Comparison of ENCODE assay signal across 23 mouse cellular contexts in genomic region chr8:81855009-81855408, GRCm38 (mm10).
A peak's percentile ranks its signal among the peaks of the same experiment; 100 is the strongest.
DNase-seq lines count a peak whose midpoint lies in the region; ATAC-seq and TF ChIP-seq lines count a peak whose summit lies in the region.
"Had no signal": no experiment of that assay in that cellular context is flagged by ENCODE, and none has a peak within 500 bp of the region (broad histone marks: within the 10 kb centered on the region; RNA-seq: fewer than 3 reads in every experiment).

No protein-coding gene starts in this region.

- H3K4me2 ChIP-seq in heart, postnatal 0 days (ENCODE audit: low read depth, low read length): peak overlapping the region; percentile 52
- H3K4me2 ChIP-seq in kidney, embryonic 14.5 days (replicated peaks; ENCODE audit: low read depth, low read length): no peak overlapping the region
- H3K4me2 ChIP-seq: embryonic facial prominence, embryonic 15.5 days; limb, embryonic 15.5 days; lung, embryonic 14.5 days; midbrain, embryonic 15.5 days; neural tube, embryonic 13.5 days had no signal

- peak overlapping the region; percentile 64; the same call in 1 of the 2 replicates for H3K27ac ChIP-seq in heart, embryonic 10.5 days
- peak overlapping the region; percentile 84; the same call in 1 of the 2 replicates for H3K27ac ChIP-seq in heart, postnatal 0 days (ENCODE audit: low read depth)
- no peak overlapping the region for H3K27ac ChIP-seq in kidney, embryonic 14.5 days (ENCODE audit: low read depth, low read length)
- H3K27ac ChIP-seq: embryonic facial prominence, embryonic 15.5 days; limb, embryonic 15.5 days; liver, embryonic 14.5 days; midbrain, embryonic 15.5 days; neural tube, embryonic 13.5 days had no signal

- ATAC-seq in heart, postnatal 0 days (ENCODE audit: insufficient read depth, low read depth): no peak
- 0 out of 2 replicates have a peak, but pooled peaks have one; percentile 11 for ATAC-seq in megakaryocyte progenitor cell, adult 5-6 weeks (replicated peaks; ENCODE audit: poor library complexity)
- ATAC-seq in kidney, embryonic 14.5 days (ENCODE audit: low FRiP score, low TSS enrichment): no peak
- ATAC-seq: forebrain, embryonic 14.5 days; hindbrain, embryonic 16.5 days; midbrain, embryonic 15.5 days had no signal

- intact Hi-C loops in heart, postnatal 10 days (cut with DNase I): no loop called here

- H3K4me3 ChIP-seq in heart, embryonic 10.5 days: no peak overlapping the region
- H3K4me3 ChIP-seq in heart, postnatal 0 days (ENCODE audit: low read depth, low read length): no peak overlapping the region
- H3K4me3 ChIP-seq in kidney, embryonic 14.5 days (ENCODE audit: low read length): no peak overlapping the region
- H3K4me3 ChIP-seq: embryonic facial prominence, embryonic 15.5 days; limb, embryonic 15.5 days; midbrain, embryonic 15.5 days; neural tube, embryonic 13.5 days had no signal

- no peak for DNase-seq in heart, embryonic 10.5 days (ENCODE audit: low spot score)
- DNase-seq in heart, postnatal 10 days: no peak
- DNase-seq in heart, postnatal 0 days (ENCODE audit: low spot score): no peak
- no peak for DNase-seq in heart, adult 18-20 months
- DNase-seq in T-cell, adult 2 months (ENCODE audit: low spot score): peak; percentile 7
- no peak for DNase-seq in urinary bladder, postnatal 14 days (ENCODE audit: low spot score)
- DNase-seq: adrenal gland, adult 2 months; cerebellum, adult 8-10 months; kidney, adult 11 months; left cerebral cortex, postnatal 4 days; lung, postnatal 4 days; retina, postnatal 1 day; right cerebral cortex, postnatal 25 days had no signal

- no peak for TF ChIP-seq CTCF in heart, postnatal 0 days (IDR thresholded peaks at IDR 0.05; ENCODE audit: low read depth)

- H3K9ac ChIP-seq in heart, postnatal 0 days (replicated peaks; ENCODE audit: low read depth, low read length): no peak overlapping the region
- H3K9ac ChIP-seq in kidney, embryonic 14.5 days (ENCODE audit: low read depth, low read length): no peak overlapping the region
- H3K9ac ChIP-seq: embryonic facial prominence, embryonic 15.5 days; limb, embryonic 15.5 days; liver, embryonic 14.5 days; lung, embryonic 14.5 days; midbrain, embryonic 15.5 days; neural tube, embryonic 13.5 days had no signal

- H3K9me3 ChIP-seq in heart, embryonic 10.5 days: no peaks in the 10 kb centered on the region
- H3K9me3 ChIP-seq in heart, postnatal 0 days (replicated peaks; ENCODE audit: control insufficient read depth, low read length): no peaks in the 10 kb centered on the region
- H3K9me3 ChIP-seq in kidney, embryonic 14.5 days (ENCODE audit: control insufficient read depth, low read length): no peaks in the 10 kb centered on the region
- H3K9me3 ChIP-seq: embryonic facial prominence, embryonic 15.5 days; limb, embryonic 15.5 days; midbrain, embryonic 15.5 days; neural tube, embryonic 13.5 days had no signal

- no peaks in the 10 kb centered on the region for H3K27me3 ChIP-seq in heart, embryonic 10.5 days (ENCODE audit: insufficient read depth, poor library complexity, severe bottlenecking)
- H3K27me3 ChIP-seq in heart, postnatal 0 days (ENCODE audit: control insufficient read depth, insufficient read depth, low read length): no peaks in the 10 kb centered on the region
- H3K27me3 ChIP-seq in kidney, embryonic 14.5 days (ENCODE audit: control insufficient read depth, insufficient read depth, low read length): no peaks in the 10 kb centered on the region
- H3K27me3 ChIP-seq: embryonic facial prominence, embryonic 15.5 days; limb, embryonic 15.5 days; midbrain, embryonic 15.5 days; neural tube, embryonic 13.5 days had no signal

- H3K4me1 ChIP-seq in heart, embryonic 10.5 days: peaks cover 31% of the 10 kb centered on the region
- peaks cover 13% of the 10 kb centered on the region; the same call in 1 of the 2 replicates for H3K4me1 ChIP-seq in heart, postnatal 0 days (ENCODE audit: control insufficient read depth, insufficient read depth)
- H3K4me1 ChIP-seq in kidney, embryonic 14.5 days (ENCODE audit: control insufficient read depth, insufficient read depth, low read length): no peaks in the 10 kb centered on the region
- H3K4me1 ChIP-seq: embryonic facial prominence, embryonic 15.5 days; midbrain, embryonic 15.5 days; neural tube, embryonic 13.5 days had no signal

- TF ChIP-seq EP300 in heart, postnatal 0 days (IDR thresholded peaks at IDR 0.05; ENCODE audit: low read depth): no peak

- no peaks in the 10 kb centered on the region for H3K36me3 ChIP-seq in heart, embryonic 10.5 days
- no peaks in the 10 kb centered on the region for H3K36me3 ChIP-seq in heart, postnatal 0 days (replicated peaks; ENCODE audit: control insufficient read depth, insufficient read depth, low read length)
- no peaks in the 10 kb centered on the region for H3K36me3 ChIP-seq in kidney, embryonic 14.5 days (ENCODE audit: control insufficient read depth, insufficient read depth, low read length)
- H3K36me3 ChIP-seq: embryonic facial prominence, embryonic 15.5 days; limb, embryonic 15.5 days; midbrain, embryonic 15.5 days; neural tube, embryonic 13.5 days had no signal

- WGBS in heart, embryonic 10.5 days: 79% methylated on average over 1 of the region's 1 CpGs
- WGBS in heart, postnatal 0 days: 68% methylated on average over 1 of the region's 1 CpGs
- WGBS in kidney, embryonic 14.5 days: 90% methylated on average over 1 of the region's 1 CpGs
